Mouse (Mus musculus): ENCODE data around the gene Mycl. TPM values are rescaled to one million over a fixed set of nuclear protein-coding genes. Genes with fewer than 3 reads are reported as not detected.

The Mycl gene
- total and polyA plus RNA-seq, 3 experiments, result 0.38 to 0.51 (median 0.44) TPM

DNA sequence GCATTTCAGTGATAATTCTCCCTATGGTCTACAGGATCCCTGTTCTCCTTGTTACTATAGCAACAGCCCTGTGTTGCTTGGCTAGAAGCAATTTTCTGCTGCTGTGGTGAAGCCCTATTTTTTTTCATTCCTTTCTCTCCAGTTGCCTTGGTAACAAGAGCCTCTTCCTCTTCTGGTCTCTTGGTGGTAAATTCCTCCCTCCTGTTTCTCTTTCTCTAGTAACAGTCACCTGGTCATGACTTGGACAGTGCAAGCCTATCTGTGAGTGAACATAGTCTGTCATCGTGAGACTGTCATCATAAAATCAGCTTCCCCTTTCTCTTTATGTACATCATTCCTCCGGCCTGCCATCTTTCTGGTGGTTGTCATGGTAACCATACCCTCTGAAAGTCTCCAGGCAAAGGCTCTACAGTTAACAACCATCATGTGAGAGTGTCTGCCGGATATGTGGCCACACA lies 18.5 kb downstream of the Mycl start:
- DNase-seq (ENCODE audit: extremely low read depth), result peak; percentile 56
- H3K36me3 ChIP-seq (replicated peaks in 1 of 2; ENCODE audit: control insufficient read depth in 1 of 2, insufficient read depth in 1 of 2, low read length in 1 of 2), result peaks cover 0 to 2% of the 10 kb centered on the region in 2 experiments
- no peaks in the 10 kb centered on the region for H3K9me3 ChIP-seq (replicated peaks; ENCODE audit: low read length)
- H3K27ac ChIP-seq (ENCODE audit: insufficient read depth, low read depth), result no peak overlapping the region
- no peak for TF ChIP-seq E2F4 (IDR thresholded peaks at IDR 0.05; ENCODE audit: insufficient replicate concordance, low read depth, low read length)
- TF ChIP-seq ELF1 (IDR thresholded peaks at IDR 0.05; ENCODE audit: low read depth, low read length), result no peak
- TF ChIP-seq PAX5 (IDR thresholded peaks at IDR 0.05; ENCODE audit: low read length), result no peak
- no peak for TF ChIP-seq HCFC1 (IDR thresholded peaks at IDR 0.05; ENCODE audit: low read depth, low read length)
- TF ChIP-seq ZKSCAN1 (IDR thresholded peaks at IDR 0.05; ENCODE audit: borderline replicate concordance, low read depth, low read length), result no peak
- TF ChIP-seq ZNF384 (IDR thresholded peaks at IDR 0.05; ENCODE audit: low read depth, low read length), result peak; percentile 82
- TF ChIP-seq MAX (IDR thresholded peaks at IDR 0.05; ENCODE audit: low read length), result no peak
- TF ChIP-seq MYC (IDR thresholded peaks at IDR 0.05; ENCODE audit: low read depth, low read length), result no peak
- no peak for TF ChIP-seq IRF4 (IDR thresholded peaks at IDR 0.05; ENCODE audit: low read depth, low read length)
- H3K27me3 ChIP-seq (replicated peaks), result no peaks in the 10 kb centered on the region
- in situ Hi-C loops (cut with MboI; ENCODE audit: low pct_ligation_motif_present, low pct_unique_long_range_greater_than_20kb, low sequenced_read_pairs), result no loop called here
- dilution Hi-C loops (cut with MboI; ENCODE audit: extremely low pct_ligation_motif_present, extremely low pct_unique_long_range_greater_than_20kb, low sequenced_read_pairs), result no loop called here
- H3K4me3 ChIP-seq (replicated peaks in 1 of 3; ENCODE audit: low read depth in 2 of 3, low read length in 2 of 3, poor library complexity in 1 of 3), result no peak overlapping the region
- H3K9ac ChIP-seq (ENCODE audit: insufficient read depth, low read depth), result no peak overlapping the region
- peaks cover 24% of the 10 kb centered on the region for H3K79me2 ChIP-seq (replicated peaks; ENCODE audit: control insufficient read depth, extremely low read depth, insufficient read depth, poor library complexity, severe bottlenecking)
- no peak overlapping the region for H3K4me2 ChIP-seq (ENCODE audit: insufficient read depth, low read depth, poor library complexity, severe bottlenecking)
- H3K4me1 ChIP-seq (ENCODE audit: control insufficient read depth in 1 of 2, insufficient read depth in 2 of 2), result peaks cover 4 to 36% of the 10 kb centered on the region in 2 experiments; a peak in 3 of 4 replicates

DNA sequence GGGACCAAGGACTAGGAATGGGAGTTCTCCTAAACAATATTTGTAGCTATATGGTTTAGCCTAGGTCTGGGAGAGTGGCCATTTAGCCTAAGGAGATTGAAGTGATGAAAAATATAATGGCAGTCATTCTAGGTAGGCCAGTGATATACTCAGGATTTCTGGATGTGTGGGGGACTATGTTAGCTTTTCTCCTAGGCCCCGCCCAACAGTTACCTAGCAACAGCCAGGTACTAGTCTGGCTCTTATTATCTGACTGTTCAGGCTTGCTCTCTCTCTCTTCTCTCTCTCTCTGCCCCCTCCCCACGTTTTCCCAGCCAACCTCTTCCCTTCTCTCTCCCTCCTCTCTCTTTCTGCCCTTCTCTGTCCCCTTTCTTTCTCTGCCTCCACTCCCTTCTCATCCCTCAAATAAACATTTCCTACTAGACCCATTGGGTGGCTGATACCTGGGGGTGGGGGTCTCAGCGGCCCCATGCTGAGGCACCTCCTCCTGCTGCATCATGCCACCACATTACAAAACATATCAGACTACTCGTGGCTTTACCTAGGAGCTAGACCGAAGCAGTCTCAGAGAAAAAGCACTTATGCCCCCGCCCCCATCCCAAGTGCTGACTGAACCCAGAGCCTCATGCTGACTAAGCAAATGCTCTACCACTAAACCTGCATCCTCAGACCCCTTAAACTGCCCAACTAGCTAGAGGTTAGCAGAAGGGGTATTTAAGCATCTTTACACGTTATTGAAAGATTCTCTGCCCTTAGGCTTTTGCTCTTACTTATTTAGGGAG lies 19.2 kb downstream of the Mycl start:
- Histone ChIP-seq H3K4me2 (ENCODE audit: insufficient read depth, low read depth, poor library complexity, severe bottlenecking) (no peak overlapping the region), H3K9me3 (replicated peaks; ENCODE audit: low read length) (no peaks in the 10 kb centered on the region), H3K27ac (ENCODE audit: insufficient read depth, low read depth) (no peak overlapping the region), H3K79me2 (replicated peaks; ENCODE audit: control insufficient read depth, extremely low read depth, insufficient read depth, poor library complexity, severe bottlenecking) (peaks cover 31% of the 10 kb centered on the region), H3K27me3 (replicated peaks) (no peaks in the 10 kb centered on the region), H3K4me1 (ENCODE audit: control insufficient read depth in 1 of 2, insufficient read depth in 2 of 2) (peaks cover 4 to 42% of the 10 kb centered on the region in 2 experiments; a peak in 3 of 4 replicates), H3K4me3 (replicated peaks in 1 of 3; ENCODE audit: low read depth in 2 of 3, low read length in 2 of 3, poor library complexity in 1 of 3) (no peak overlapping the region), H3K9ac (ENCODE audit: insufficient read depth, low read depth) (no peak overlapping the region), H3K36me3 (replicated peaks in 1 of 2; ENCODE audit: control insufficient read depth in 1 of 2, insufficient read depth in 1 of 2, low read length in 1 of 2) (peaks cover 0 to 2% of the 10 kb centered on the region in 2 experiments)
- in situ Hi-C loops (cut with MboI; ENCODE audit: low pct_ligation_motif_present, low pct_unique_long_range_greater_than_20kb, low sequenced_read_pairs), result no loop called here
- TF ChIP-seq MYC (IDR thresholded peaks at IDR 0.05; ENCODE audit: low read depth, low read length) (no peak), MAFK (IDR thresholded peaks at IDR 0.05; ENCODE audit: insufficient replicate concordance, low read length) (peak; percentile 44; the same call in 1 of the 2 replicates)
- DNase-seq (ENCODE audit: extremely low read depth), result no peak
- dilution Hi-C loops (cut with MboI; ENCODE audit: extremely low pct_ligation_motif_present, extremely low pct_unique_long_range_greater_than_20kb, low sequenced_read_pairs), result no loop called here

DNA sequence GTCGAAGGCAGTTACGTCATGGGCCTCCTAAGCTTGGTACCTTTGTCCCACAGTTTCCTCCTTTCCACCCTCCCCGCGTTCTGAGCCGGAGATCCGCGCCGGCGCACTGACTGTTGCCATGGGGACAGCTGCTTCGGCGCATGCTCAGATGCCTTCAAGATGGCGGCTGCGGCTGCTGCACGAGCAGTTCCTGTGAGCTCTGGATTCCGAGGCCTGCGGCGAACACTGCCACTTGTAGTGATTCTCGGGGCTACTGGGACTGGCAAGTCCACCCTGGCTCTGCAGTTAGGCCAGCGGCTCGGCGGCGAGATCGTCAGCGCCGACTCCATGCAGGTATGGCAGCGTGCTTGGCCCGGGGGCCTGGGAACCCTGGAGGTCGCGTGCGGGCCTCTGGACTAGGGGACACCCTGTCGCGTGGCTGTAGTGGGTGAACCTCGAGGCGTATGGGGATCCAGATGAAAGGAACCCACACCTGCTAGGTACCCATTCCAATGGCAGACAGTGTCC lies 21.1 kb downstream of the Mycl start, which contains the start of gene Trit1:
Gene Trit1 (plus strand): TSS at position 147 of the 507 bp plus-strand sequence.
- peaks cover 3 to 15% of the 10 kb centered on the region in 2 experiments for H3K36me3 ChIP-seq (replicated peaks in 1 of 2; ENCODE audit: control insufficient read depth in 1 of 2, insufficient read depth in 1 of 2, low read length in 1 of 2)
- peaks cover 49% of the 10 kb centered on the region for H3K79me2 ChIP-seq (replicated peaks; ENCODE audit: control insufficient read depth, extremely low read depth, insufficient read depth, poor library complexity, severe bottlenecking)
- peak within 1 kb of the TSS; percentile 73 for H3K9ac ChIP-seq (ENCODE audit: insufficient read depth, low read depth)
- in situ Hi-C loops (cut with MboI; ENCODE audit: low pct_ligation_motif_present, low pct_unique_long_range_greater_than_20kb, low sequenced_read_pairs) (no loop called here), dilution Hi-C loops (cut with MboI; ENCODE audit: extremely low pct_ligation_motif_present, extremely low pct_unique_long_range_greater_than_20kb, low sequenced_read_pairs) (no loop called here)
- no peaks in the 10 kb centered on the region for H3K27me3 ChIP-seq (replicated peaks)
- H3K27ac ChIP-seq (ENCODE audit: insufficient read depth, low read depth), result peak within 1 kb of the TSS; percentile 65
- H3K4me1 ChIP-seq (ENCODE audit: control insufficient read depth in 1 of 2, insufficient read depth in 2 of 2), result peaks cover 4 to 46% of the 10 kb centered on the region in 2 experiments; a peak in 3 of 4 replicates
- DNase-seq (ENCODE audit: extremely low read depth), result peak; percentile 96
- peak within 1 kb of the TSS; percentile 75 to 95 (median 78) for H3K4me3 ChIP-seq (replicated peaks in 1 of 3; ENCODE audit: low read depth in 2 of 3, low read length in 2 of 3, poor library complexity in 1 of 3)
- peak within 1 kb of the TSS; percentile 98 for H3K4me2 ChIP-seq (ENCODE audit: insufficient read depth, low read depth, poor library complexity, severe bottlenecking)
- peaks cover under 1% of the 10 kb centered on the region for H3K9me3 ChIP-seq (replicated peaks; ENCODE audit: low read length)
- TF ChIP-seq USF1 (IDR thresholded peaks at IDR 0.05; ENCODE audit: low read depth, low read length), result no peak
- TF ChIP-seq MXI1 (IDR thresholded peaks at IDR 0.05; ENCODE audit: low read depth, low read length), result peak; percentile 96
- no peak for TF ChIP-seq USF2 (conservative IDR thresholded peaks at IDR 0.05; ENCODE audit: low read depth, low read length)
- TF ChIP-seq UBTF (IDR thresholded peaks at IDR 0.05; ENCODE audit: low read depth, low read length), result no peak
- peak; percentile 88 for TF ChIP-seq POLR2A (IDR thresholded peaks at IDR 0.05; ENCODE audit: low read depth, low read length)
- TF ChIP-seq KAT2A (IDR thresholded peaks at IDR 0.05; ENCODE audit: insufficient replicate concordance, low read length), result 0 out of 2 replicates have a peak, but pooled peaks have one; percentile 23
- TF ChIP-seq ZNF384 (IDR thresholded peaks at IDR 0.05; ENCODE audit: low read depth, low read length), result no peak
- no peak for TF ChIP-seq SMC3 (IDR thresholded peaks at IDR 0.05; ENCODE audit: low read depth, low read length)
- TF ChIP-seq IRF4 (IDR thresholded peaks at IDR 0.05; ENCODE audit: low read depth, low read length), result 0 out of 2 replicates have a peak, but pooled peaks have one; percentile 36
- TF ChIP-seq POLR2AphosphoS2 (IDR thresholded peaks at IDR 0.05; ENCODE audit: low read depth, low read length), result peak; percentile 64; the same call in 1 of the 2 replicates
- TF ChIP-seq E2F4 (IDR thresholded peaks at IDR 0.05; ENCODE audit: insufficient replicate concordance, low read depth, low read length), result no peak
- TF ChIP-seq TCF12 (IDR thresholded peaks at IDR 0.05; ENCODE audit: low read depth, low read length), result peak; percentile 94
- TF ChIP-seq TBP (conservative IDR thresholded peaks at IDR 0.05; ENCODE audit: low read depth, low read length), result peak; percentile 73; the same call in 1 of the 2 replicates
- TF ChIP-seq ELF1 (IDR thresholded peaks at IDR 0.05; ENCODE audit: low read depth, low read length), result peak; percentile 74
- TF ChIP-seq JUND (conservative IDR thresholded peaks at IDR 0.05; ENCODE audit: low read depth, low read length), result no peak
- no peak for TF ChIP-seq CHD1 (IDR thresholded peaks at IDR 0.05; ENCODE audit: low read depth, low read length)
- TF ChIP-seq PAX5 (IDR thresholded peaks at IDR 0.05; ENCODE audit: low read length), result no peak
